Mouse (Mus musculus) fibroblast of lung, adult 2 months (primary cell): Measurements from ENCODE around the gene Zfp804b.
"Not testable (repeated sequence)": the region's sequence is repeated elsewhere in the genome, so short reads cannot be mapped to it uniquely, and the experiment has no call there.

ENCODE experiments used
- DNase-seq: peaks from one replicate; pipeline ENCODE4 v3.0.0-alpha.2; 2011; ENCODE audit warnings: low read depth

Gene Zfp804b

DNA sequence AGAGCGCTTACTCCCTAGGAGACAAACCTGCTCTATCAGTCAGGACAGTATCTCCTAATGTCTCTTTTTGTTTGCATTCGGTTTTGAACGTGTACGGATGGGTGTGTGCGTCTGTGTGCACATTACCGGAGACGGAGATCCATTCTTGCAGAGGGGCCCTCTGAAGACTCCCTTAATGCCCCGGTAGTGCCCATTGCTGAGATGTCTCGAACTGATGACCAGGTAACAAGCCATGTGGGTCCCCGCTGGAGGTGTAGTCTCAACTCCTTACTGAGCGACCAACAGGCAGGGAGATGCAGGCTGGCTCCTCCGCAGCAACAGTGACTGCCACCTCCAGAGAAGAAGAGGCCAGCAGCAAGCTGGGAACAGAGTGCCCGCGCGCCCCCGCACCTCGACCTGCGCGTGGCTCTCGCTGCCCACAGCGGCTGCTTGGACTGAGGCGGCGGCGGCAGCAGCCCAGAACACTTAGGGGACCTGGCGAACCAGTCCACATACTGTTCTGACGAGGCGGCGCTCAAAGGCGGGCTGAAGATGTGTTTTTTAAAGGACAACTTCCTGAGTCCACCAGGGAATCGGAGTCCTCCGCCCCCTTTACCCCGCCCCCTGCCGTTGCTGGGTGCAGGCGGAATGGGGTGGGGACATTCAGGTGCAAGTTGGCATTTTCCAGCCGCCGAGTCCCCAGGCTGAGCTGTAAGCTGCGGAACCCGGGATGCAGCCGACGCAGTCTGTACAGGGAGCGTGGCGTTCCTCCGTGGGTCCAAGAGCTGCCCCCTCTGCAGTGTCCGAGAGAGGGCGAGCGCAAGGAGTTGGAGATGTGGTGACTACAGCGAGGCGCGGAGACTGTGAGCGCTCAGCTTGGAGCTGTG, at the start of gene Zfp804b:
TSS of gene Zfp804b (minus strand) at position 612 of the 866 bp plus-strand sequence.
- no peak for DNase-seq

DNA sequence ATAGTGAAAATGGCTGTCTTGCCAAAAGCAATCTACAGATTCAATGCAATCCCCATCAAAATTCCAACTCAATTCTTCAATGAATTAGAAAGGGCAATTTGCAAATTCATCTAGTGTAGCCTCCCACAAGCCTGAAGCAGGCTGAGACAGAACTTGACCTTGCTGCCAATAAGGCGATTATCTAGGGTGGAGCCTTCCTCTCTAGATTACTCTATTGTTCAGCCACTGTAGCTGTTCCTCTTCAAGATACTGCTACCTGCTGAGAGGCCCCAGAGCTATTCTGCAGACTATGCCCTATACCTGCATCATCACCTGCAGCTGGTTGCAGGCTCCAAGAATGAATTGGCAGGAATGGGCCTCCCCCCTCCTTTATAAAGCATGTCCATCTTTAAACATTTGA, 20.1 kb upstream of the Zfp804b start:
- DNase-seq: not testable (repeated sequence)

DNA sequence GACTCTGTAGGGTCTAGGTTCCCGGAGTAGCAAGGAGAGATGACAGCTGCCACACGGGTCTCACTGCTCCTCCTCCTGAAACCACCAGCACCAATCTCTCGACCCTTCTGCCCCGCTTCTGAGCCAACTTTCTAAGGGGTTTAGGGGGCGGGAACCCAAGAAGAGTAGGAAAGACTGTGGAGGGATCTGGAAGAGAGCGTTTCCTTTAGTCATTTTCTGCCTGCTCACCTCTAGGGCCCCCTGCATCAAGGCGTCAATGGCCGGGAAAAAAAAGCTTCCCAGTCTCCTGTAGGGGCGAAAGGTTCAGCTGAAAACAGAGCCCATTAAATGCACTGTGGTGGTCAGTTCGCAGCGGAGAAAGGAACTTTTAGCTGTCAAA, 444 bp upstream of the Zfp804b start:
- DNase-seq: no peak

DNA sequence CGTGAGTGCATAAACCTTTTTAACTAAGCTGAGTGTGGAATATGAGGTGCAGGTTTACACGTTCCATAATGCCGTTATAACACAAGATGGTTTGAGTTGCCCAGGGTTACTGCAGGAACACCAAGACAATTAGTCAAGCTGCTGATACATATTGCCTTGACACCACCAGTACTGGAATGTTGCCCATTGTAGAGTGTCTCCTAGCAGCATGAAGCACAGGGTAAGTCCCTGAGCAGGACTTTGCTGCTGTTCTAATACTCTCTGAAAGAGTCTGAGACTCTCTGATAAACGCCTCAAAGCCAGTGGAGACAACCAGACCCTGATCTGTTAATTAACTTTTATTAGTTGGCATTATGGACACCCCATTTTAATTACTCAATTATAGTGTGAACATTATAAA, 19.0 kb downstream of the Zfp804b start:
- DNase-seq: no peak

DNA sequence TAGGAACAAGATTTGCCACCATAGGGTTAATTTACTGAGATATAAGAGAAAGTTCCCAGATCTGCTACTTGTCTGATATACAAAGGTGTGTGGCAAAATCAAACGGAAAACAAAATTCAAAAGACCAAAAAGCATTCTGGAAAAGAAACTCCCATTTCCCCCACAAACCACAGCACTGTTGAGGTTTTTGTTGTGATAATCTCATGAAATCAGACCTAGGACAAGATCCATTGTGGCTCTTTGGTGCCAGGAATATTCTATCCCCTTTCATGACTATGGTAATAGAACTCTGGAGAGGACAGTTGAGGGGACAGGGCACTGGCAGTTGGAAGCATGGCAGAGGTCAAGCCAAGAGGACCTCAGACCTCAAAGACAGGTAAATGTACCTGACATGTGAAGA, 40.7 kb downstream of the Zfp804b start, which contains the start of gene Tex47:
TSS of gene Tex47 (plus strand) at position 301 of the 400 bp plus-strand sequence.
- DNase-seq: no peak

DNA sequence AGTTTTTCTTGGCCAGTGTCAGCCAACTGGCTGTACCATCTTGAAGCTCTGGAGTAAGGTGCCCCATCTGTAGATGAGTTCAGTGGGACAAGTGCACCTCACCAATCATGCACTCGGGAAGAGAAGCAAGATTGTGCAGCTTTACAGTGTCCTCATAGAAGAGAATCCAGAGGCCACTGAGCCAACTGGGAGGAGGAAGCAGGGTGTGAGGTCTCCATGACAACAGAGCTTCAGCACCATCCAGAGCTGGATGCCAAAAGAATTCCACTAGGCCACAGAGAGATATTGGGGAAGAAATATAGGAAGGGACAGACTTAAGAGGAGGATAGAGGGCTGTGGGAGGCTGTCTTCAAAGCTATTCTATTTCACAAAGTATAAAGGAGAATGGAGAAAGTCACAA, 41.6 kb downstream of the Zfp804b start:
- DNase-seq: no peak

DNA sequence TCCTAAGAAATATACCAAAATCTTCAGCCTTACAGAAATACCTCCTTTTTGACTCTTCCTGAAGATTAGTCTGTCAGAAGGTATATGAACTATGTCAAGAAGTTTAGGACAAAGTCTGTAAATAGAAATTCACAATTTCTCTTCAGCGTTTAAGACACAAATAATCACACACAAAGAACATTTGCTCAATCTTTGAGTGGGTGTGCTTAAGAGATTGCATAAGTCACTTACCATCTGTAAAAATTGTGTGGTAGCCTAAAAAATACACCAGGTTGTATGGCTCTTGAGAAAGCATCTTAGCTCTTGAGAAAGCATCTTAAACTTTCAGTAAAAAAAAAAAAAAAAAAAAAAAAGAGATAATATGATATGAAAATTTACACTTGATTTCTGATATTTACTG, 60.2 kb downstream of the Zfp804b start:
- DNase-seq: no peak

DNA sequence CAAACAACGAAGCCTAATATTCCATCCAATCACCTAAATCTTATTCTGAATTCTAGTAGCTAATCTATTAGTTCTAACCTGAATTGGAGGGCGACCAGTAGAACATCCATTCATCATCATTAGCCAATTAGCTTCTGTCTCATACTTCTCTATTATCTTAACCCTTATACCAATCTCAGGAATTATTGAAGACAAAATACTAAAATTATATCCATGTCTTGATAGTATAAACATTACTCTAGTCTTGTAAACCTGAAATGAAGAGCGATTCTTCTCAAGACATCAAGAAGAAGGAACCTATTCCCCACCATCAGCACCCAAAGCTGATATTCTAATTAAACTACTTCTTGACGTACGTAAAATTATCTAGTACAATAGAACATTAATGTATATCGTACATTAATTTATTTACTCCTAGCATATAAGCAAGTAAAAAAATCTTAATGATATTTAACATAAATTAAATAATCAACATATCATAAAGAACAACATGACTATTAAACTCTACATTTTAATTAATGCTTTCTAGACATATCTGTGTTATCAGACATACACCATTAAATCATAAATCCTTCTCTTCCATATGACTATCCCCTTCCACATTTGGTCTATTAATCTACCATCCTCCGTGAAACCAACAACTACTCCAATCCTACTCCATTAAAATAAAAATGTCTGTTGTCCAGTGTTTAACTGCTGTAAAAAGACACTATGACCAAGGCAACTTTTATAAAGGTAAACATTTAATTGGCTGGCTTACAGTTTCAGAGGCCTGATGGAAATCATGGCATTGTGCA, 67.7 kb downstream of the Zfp804b start:
- peak; percentile 4 for DNase-seq

DNA sequence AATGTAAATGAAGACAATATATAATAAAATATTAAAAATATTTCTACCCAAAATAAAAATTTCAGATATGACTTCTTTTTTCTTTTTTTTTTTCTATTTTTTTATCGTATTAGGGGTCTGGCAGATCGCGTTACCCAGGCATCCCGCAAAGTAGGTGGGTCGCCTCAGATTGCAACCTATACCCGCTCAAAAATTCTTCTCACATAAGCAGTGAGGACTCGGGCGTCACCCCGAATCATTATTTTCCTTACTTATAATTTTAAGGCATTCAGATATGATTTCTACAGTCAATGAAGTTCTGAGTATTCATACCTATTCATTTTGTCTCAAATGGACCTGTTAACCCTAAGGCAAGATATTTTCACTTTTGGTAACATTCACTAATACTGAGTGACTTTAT, 167.0 kb downstream of the Zfp804b start:
- DNase-seq: no peak

DNA sequence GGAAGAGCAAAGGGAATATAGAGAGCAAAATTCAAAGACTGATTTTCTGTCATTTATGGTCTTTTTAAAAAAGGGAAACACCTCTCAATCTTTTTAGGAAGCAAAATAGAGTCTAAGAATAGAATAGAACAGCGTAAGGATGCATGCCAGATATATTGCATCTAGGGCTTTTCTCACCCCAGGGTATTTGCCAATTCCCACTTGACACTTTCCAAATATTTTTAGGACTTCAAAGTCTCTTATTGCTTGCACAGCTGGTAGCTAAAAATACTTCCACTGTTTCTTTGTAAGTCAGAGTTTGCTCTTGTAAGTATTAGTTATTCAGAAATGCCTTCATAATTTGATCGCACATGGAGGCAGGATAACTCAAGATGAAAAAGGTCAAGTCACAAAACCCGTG, 204.9 kb downstream of the Zfp804b start:
- DNase-seq: no peak

DNA sequence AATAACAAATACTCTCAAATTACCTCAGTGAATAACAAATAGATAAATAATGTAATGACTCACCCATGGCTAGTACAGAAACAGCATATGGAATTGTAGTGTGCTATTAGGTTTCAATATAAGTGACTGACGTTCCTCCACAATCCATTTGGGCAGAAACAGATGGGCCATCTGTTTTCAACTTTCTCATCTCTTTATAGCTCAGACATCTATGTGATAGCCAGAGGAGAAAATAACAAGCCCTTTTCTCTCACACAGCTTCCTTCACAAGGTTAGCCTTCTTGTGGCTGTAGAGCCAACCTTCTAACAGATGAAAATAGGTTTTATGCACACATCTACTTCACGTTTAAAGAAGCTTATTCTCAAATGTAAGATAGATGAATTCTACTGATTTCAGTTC, 242.2 kb downstream of the Zfp804b start:
- no peak for DNase-seq

DNA sequence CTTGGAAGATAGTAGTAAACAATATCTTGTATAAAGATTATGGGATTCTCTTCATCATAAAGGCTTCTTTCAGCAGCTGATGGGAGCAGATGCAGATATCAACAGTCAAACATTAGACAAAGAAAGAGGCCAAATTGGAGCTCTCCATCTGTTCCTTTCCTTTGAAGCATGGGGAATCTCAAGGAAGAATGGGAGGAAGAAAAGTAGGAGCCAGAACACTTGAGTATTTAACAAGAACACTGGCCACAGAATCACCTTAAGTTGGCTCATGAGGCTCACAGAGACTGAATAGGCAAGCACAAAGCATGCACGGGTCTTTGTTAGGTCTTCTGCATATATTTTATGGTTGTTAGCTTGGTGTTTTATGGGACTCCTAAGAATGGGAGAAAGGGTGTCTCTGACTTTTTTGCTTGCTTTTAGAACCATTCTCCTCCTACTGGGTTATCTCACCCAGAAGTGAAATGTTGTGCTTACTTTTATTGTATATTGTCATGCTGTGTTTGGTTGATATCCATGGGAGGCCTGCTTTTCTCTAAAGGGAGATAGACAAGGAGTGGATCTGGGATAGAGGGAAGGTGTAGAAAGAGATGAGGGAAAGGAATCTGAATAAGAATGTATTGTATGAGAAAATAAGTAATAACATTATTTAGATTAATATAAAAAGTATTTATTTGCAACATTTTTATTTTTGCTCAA, 270.5 kb downstream of the Zfp804b start:
- DNase-seq: no peak

DNA sequence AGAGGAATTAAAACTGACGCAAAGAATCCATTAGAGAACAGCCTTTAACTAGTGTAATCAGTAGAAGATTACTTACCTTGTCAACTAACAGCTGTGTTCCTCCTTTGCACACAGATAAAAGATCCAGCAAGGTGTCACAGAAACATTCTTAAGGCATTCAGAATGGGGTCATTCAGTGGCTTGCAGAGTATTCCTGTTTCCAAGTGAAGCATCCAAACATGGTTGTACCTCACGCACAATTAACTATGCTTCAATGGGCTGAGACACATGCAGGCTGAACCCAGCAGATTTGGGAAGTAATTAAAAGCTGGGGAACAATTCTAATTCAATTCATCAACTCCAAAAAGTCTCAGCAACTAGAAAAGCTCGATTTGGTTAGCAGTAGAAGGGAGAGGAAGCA, 337.1 kb downstream of the Zfp804b start:
- no peak for DNase-seq

DNA sequence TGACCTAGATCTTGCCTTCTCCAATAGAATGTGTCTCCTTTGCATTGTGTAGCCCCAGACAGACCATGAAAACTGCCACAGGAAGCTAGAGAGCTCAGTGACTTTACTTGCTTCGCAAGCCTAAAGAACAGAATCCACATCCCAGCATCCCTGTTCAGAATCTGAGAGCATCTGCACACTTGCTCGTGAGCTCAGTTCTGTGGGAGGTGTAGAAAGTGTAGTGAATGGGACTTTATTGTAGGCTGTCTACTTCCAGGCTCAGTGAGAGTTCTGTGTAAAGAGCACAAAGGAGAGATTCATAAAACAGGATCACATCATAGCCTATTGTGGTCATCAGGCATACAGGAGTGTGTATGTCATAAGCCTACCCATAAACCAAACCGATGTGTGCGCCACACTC, 360.6 kb downstream of the Zfp804b start:
- DNase-seq: no peak

DNA sequence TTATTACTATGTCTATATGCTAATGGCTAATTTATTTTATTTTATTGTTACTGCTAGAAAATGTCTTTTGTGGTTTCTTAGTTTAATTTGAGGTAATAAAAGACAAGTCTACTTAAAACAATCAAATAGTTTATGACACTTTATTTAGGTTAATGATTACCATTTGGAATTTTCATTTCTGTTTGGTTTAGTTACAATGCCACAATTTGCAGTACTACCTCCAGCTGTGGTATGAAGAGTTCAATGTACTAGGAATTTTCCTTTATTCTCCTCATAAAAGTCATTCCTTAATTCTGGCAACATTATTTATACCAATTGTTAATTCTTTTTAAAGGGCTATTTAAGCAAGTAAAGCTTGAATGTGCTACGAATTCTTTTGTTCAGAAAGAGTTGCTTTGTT, 409.7 kb downstream of the Zfp804b start:
- no peak for DNase-seq

DNA sequence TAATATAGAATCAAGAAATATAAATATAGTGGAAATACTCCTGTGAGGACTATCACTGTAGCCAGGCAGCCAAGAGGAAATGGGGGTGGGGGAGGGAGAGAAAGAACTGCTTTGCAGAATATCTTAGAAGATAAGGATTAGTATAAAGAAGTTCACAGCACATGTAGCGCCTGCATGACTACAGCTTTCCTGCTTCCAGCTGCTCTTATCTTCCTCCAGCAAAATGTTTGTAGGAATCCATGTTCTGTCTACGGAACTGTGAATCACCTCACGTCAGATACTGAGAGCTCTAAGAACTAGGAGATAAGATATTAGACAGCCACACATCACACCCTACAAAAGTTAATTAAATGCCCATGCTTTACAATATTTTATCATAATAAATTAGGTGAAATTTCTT, 433.3 kb downstream of the Zfp804b start:
- DNase-seq: no peak

DNA sequence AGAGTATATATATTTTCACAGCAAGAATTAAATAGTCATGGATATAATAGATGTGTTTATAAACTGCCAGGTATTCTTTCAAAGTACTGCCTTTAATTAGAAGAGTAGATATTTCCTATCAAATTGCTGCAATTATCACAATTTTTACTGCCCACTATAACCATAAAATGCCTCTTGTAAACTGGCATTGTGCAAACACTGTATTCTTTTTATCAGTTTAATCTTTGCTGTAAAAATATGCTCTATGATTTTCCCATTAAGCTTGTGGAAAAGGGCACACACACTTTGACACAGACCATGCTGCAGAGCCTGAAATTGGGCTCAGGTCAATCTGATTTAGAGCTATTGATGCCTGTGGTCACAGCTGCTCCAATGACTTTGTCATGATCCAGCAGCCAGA, 463.2 kb downstream of the Zfp804b start:
- DNase-seq: no peak

DNA sequence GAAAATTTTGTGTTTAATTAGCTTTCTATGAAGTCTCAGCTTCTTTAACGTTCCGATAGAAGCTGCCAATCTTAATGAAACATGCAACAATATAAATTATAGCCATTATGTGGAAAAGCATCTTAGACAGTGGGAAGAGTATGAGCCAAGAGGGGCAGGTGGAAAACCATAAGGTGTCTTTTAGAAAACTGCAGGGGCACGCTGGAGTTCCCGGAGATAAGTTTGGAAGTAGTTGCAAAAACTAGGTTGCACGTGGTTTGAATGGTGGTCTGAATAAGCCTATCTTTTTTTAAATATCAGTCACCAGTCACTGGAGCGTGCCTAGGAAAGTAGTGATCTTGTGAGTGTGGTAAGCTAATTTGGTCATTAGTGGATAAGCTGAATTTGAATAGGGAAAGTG, 473.0 kb downstream of the Zfp804b start:
- no peak for DNase-seq

DNA sequence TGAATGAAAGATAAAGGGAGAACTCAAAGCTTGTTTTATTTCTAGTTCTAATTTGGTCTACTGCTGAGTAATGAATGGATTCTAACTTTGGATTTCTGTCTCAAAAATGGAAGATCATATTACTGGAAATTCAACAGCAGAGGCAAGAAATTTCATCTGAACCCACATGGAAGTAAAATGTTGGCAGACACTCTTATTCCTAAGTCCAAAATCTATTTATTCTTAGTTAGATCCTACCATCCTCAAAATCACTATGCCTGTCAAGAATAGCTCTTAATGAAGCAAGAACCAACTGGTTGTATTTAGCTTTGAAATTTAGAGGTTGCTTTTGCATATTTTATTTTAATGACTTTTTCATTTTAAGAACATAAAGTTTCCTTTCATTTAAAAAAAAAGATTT, 473.6 kb downstream of the Zfp804b start:
- DNase-seq: no peak

DNA sequence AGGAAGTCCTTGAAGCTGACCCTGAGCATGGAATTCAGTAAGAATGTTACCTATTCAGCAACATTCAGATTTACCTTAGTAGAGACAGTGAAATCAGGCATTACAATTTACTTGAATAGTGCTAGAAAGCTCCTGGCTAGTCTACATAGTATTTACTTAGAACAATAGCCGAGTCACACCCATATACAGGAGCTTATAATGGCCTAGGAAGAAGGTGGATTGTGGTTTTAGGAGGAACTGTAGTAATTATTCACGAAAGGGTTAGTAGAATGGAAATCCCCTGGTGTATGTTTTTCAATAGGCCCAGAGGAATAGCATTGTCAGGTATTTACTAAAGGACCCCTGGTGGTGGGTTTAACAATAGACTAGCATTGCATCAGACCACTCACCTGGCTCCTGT, 549.2 kb downstream of the Zfp804b start:
- no peak for DNase-seq

DNA sequence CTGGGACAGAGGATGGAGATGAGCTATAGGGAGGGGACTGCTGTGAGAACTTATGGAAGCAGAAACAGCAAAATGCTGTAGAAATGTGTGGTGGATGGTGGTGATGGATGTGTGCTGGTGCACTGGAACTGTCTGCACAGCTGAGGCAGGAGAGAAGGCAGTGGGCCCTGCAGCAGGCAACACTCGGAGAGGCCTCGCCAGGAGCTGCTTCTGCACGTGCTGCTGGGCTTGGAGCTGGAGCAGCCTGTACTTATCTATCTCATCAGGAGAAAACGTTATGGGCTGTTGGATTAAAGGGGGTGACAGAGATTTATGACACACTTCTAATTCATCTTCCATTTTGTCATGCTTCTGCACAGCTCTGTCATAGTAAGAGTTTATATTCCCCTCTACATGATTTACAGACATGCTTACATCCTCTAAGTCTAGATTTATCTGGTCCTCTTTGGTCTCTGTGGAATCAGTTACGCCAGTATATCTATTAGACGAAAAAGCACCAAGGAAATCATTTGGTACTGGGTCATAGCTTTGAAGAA, 575.1 kb downstream of the Zfp804b start:
- DNase-seq: no peak
